Mouse (Mus musculus) c-Kit-positive CD71-positive TER-119-negative erythroid progenitor cells, embryonic 14.5 days (primary cell): ENCODE measurements at regions not wholly inside any gene's neighbourhood (a gene's known extent, or its start where the extent isn't known, plus 50 kb on each side); places are given as distances from the start of the nearest gene placed in this dataset.
A peak's percentile ranks its signal among the peaks of the same experiment; 100 is the strongest.

Source experiments
- DNase-seq: peaks from one replicate; pipeline ENCODE4 v3.0.0-alpha.2; 2013; ENCODE audit warnings: low read depth

GRCm38 (mm10) chr2:30743976-30744620 lies 59.4 kb downstream of the 1700001O22Rik start:
- DNase-seq: no peak

GRCm38 (mm10) chr2:30743265-30743846 lies 60.1 kb downstream of the 1700001O22Rik start:
- DNase-seq: no peak

GRCm38 (mm10) chr2:30741450-30741849 lies 62.0 kb downstream of the 1700001O22Rik start:
- DNase-seq: no peak

- DNase-seq: no peak
Observed at GRCm38 (mm10) chr2:30737759-30738158, 65.7 kb downstream of the 1700001O22Rik start.

- DNase-seq: no peak
Observed at GRCm38 (mm10) chr2:30736705-30737104, 66.8 kb downstream of the 1700001O22Rik start.

GRCm38 (mm10) chr2:30736236-30736635 lies 67.2 kb downstream of the 1700001O22Rik start:
- no peak for DNase-seq

GRCm38 (mm10) chr2:30733853-30734252 lies 69.6 kb downstream of the 1700001O22Rik start:
- DNase-seq: no peak

- DNase-seq: no peak
Observed at GRCm38 (mm10) chr2:30731832-30732231, 71.6 kb downstream of the 1700001O22Rik start.

GRCm38 (mm10) chr2:30727948-30728347 lies 75.5 kb downstream of the 1700001O22Rik start:
- DNase-seq: no peak

- no peak for DNase-seq
Observed at GRCm38 (mm10) chr2:30725601-30726489, 77.6 kb downstream of the 1700001O22Rik start.

GRCm38 (mm10) chr2:30725186-30725585 lies 78.3 kb downstream of the 1700001O22Rik start:
- no peak for DNase-seq

GRCm38 (mm10) chr2:30724521-30724920 lies 78.9 kb downstream of the 1700001O22Rik start:
- DNase-seq: no peak

GRCm38 (mm10) chr2:30723059-30723587 lies 80.3 kb downstream of the 1700001O22Rik start:
- no peak for DNase-seq

- DNase-seq: no peak
Observed at GRCm38 (mm10) chr2:30722263-30723050, 81.0 kb downstream of the 1700001O22Rik start.

- DNase-seq: no peak
Observed at GRCm38 (mm10) chr2:30721473-30722262, 81.8 kb downstream of the 1700001O22Rik start.

GRCm38 (mm10) chr2:30721048-30721461 lies 82.4 kb downstream of the 1700001O22Rik start:
- DNase-seq: no peak

- DNase-seq: no peak
Observed at GRCm38 (mm10) chr2:30720291-30720690, 83.2 kb downstream of the 1700001O22Rik start.

GRCm38 (mm10) chr2:30719611-30720290 lies 83.7 kb downstream of the 1700001O22Rik start:
- no peak for DNase-seq

- DNase-seq: no peak
Observed at GRCm38 (mm10) chr2:30718741-30719381, 84.6 kb downstream of the 1700001O22Rik start.

GRCm38 (mm10) chr2:30718329-30718675 lies 85.2 kb downstream of the 1700001O22Rik start:
- peak; percentile 32 for DNase-seq
